Mouse (Mus musculus) spleen, postnatal 10 days (tissue): ENCODE measurements around the gene Cd2ap.
"Not testable (repeated sequence)": the region's sequence is repeated elsewhere in the genome, so short reads cannot be mapped to it uniquely, and the experiment has no call there.

Experiments used
- DNase-seq, 2 experiments: peaks; one replicate each; pipeline ENCODE4 v3.0.0; 2021 to 2022; ENCODE audit warnings: low spot score in 2 of 2

Gene Cd2ap

GRCm38 (mm10) chr17:42876001-42876903 lies at the start of gene Cd2ap:
Cd2ap (minus strand) TSS chr17:42876665.
- DNase-seq = peak; percentile 97 to 98

- DNase-seq = no peak
Measured at GRCm38 (mm10) chr17:42924731-42925130, 48.3 kb upstream of the Cd2ap start.

GRCm38 (mm10) chr17:42918810-42919209 lies 42.3 kb upstream of the Cd2ap start:
- DNase-seq = no peak

GRCm38 (mm10) chr17:42914726-42915125 lies 38.3 kb upstream of the Cd2ap start:
- DNase-seq = no peak

GRCm38 (mm10) chr17:42912193-42912592 lies 35.7 kb upstream of the Cd2ap start:
- no peak for DNase-seq

- DNase-seq = no peak
Measured at GRCm38 (mm10) chr17:42910476-42910875, 34.0 kb upstream of the Cd2ap start.

GRCm38 (mm10) chr17:42909376-42909775 lies 32.9 kb upstream of the Cd2ap start:
- no peak for DNase-seq

- no peak for DNase-seq
Measured at GRCm38 (mm10) chr17:42908744-42909370, 32.4 kb upstream of the Cd2ap start.

- no peak for DNase-seq
Measured at GRCm38 (mm10) chr17:42908136-42908535, 31.7 kb upstream of the Cd2ap start.

GRCm38 (mm10) chr17:42906456-42906855 lies 30.0 kb upstream of the Cd2ap start:
- not testable (repeated sequence) for DNase-seq

- no peak for DNase-seq
Measured at GRCm38 (mm10) chr17:42905919-42906318, 29.5 kb upstream of the Cd2ap start.

- DNase-seq = no peak
Measured at GRCm38 (mm10) chr17:42900795-42901194, 24.3 kb upstream of the Cd2ap start.

GRCm38 (mm10) chr17:42887282-42887707 lies 10.8 kb upstream of the Cd2ap start:
- DNase-seq = no peak

GRCm38 (mm10) chr17:42885091-42885501 lies 8.6 kb upstream of the Cd2ap start:
- DNase-seq = no peak

GRCm38 (mm10) chr17:42884382-42884781 lies 7.9 kb upstream of the Cd2ap start:
- no peak for DNase-seq

- DNase-seq = peak; percentile 20 to 52
Measured at GRCm38 (mm10) chr17:42883769-42884168, 7.3 kb upstream of the Cd2ap start.

- peak; percentile 19 to 27 for DNase-seq
Measured at GRCm38 (mm10) chr17:42883315-42883714, 6.8 kb upstream of the Cd2ap start.

GRCm38 (mm10) chr17:42882873-42883272 lies 6.4 kb upstream of the Cd2ap start:
- DNase-seq = no peak

- DNase-seq = no peak
Measured at GRCm38 (mm10) chr17:42876904-42877425, 500 bp upstream of the Cd2ap start.

GRCm38 (mm10) chr17:42875571-42876000 lies 879 bp downstream of the Cd2ap start:
- DNase-seq = peak; percentile 40 to 43

GRCm38 (mm10) chr17:42875015-42875414 lies 1.4 kb downstream of the Cd2ap start:
- no peak for DNase-seq

- no peak for DNase-seq
Measured at GRCm38 (mm10) chr17:42870465-42870864, 6.0 kb downstream of the Cd2ap start.

GRCm38 (mm10) chr17:42863186-42863585 lies 13.3 kb downstream of the Cd2ap start:
- no peak for DNase-seq
